32 mouse cellular contexts compared by ENCODE assay signal in genomic region chr11:36214589-36214988, GRCm38 (mm10).
"Had no signal": no experiment of that assay in that cellular context is flagged by ENCODE, and none has a peak within 500 bp of the region (broad histone marks: within the 10 kb centered on the region; RNA-seq: fewer than 3 reads in every experiment).

No protein-coding gene starts in this region.

- H3K27ac ChIP-seq: heart, adult 2 months; heart, embryonic 10.5 days; heart, embryonic 13.5 days; heart, embryonic 15.5 days; hindbrain, embryonic 10.5 days; hindbrain, embryonic 12.5 days; hindbrain, embryonic 15.5 days; intestine, embryonic 15.5 days; kidney, embryonic 15.5 days; kidney, postnatal 0 days; layer of hippocampus, adult 2 months; left cerebral cortex, adult 2 months had no signal

- DNase-seq: heart, adult 2 months; heart, postnatal 10 days; heart, postnatal 14 days; heart, postnatal 36 days; heart, postnatal 4 days; kidney, adult 11 months; kidney, adult 18-20 months; kidney, adult 2 months; kidney, adult 8-10 months; kidney, adult 9 months; kidney, postnatal 10 days; kidney, postnatal 14 days; kidney, postnatal 25 days; kidney, postnatal 36 days; kidney, postnatal 4 days; layer of hippocampus, adult 9-11 months; layer of hippocampus, postnatal 36 days had no signal

- H3K36me3 ChIP-seq: heart, embryonic 10.5 days; heart, embryonic 12.5 days; heart, embryonic 13.5 days; heart, embryonic 15.5 days; hindbrain, embryonic 10.5 days; hindbrain, embryonic 12.5 days; hindbrain, embryonic 15.5 days; intestine, embryonic 15.5 days; kidney, embryonic 15.5 days had no signal

- H3K4me2 ChIP-seq: heart, embryonic 12.5 days; heart, embryonic 13.5 days; heart, embryonic 15.5 days; hindbrain, embryonic 12.5 days; hindbrain, embryonic 15.5 days; intestine, embryonic 15.5 days; kidney, embryonic 15.5 days had no signal

- H3K4me1 ChIP-seq: heart, embryonic 10.5 days; heart, embryonic 12.5 days; heart, embryonic 13.5 days; heart, embryonic 15.5 days; hindbrain, embryonic 15.5 days; intestine, embryonic 15.5 days; kidney, embryonic 15.5 days had no signal

- H3K4me3 ChIP-seq: heart, adult 2 months; heart, embryonic 10.5 days; heart, embryonic 12.5 days; heart, embryonic 13.5 days; heart, embryonic 15.5 days; hindbrain, embryonic 10.5 days; hindbrain, embryonic 12.5 days; hindbrain, embryonic 15.5 days; intestine, embryonic 15.5 days; kidney, embryonic 15.5 days; layer of hippocampus, adult 2 months; left cerebral cortex, adult 2 months had no signal

- H3K27me3 ChIP-seq: heart, embryonic 12.5 days; heart, embryonic 13.5 days; heart, embryonic 15.5 days; hindbrain, embryonic 12.5 days; hindbrain, embryonic 15.5 days; intestine, embryonic 15.5 days; kidney, embryonic 15.5 days had no signal

- H3K9me3 ChIP-seq: heart, embryonic 10.5 days; heart, embryonic 12.5 days; heart, embryonic 13.5 days; heart, embryonic 15.5 days; hindbrain, embryonic 10.5 days; hindbrain, embryonic 12.5 days; hindbrain, embryonic 15.5 days; intestine, embryonic 15.5 days; kidney, embryonic 15.5 days had no signal

- H3K9ac ChIP-seq: heart, embryonic 12.5 days; heart, embryonic 13.5 days; heart, embryonic 15.5 days; hindbrain, embryonic 12.5 days; hindbrain, embryonic 15.5 days; intestine, embryonic 15.5 days; kidney, embryonic 15.5 days had no signal

- ATAC-seq: inflammation-experienced regulatory T-cells, adult 6 months; intestine, embryonic 15.5 days; intestine, embryonic 16.5 days; intestine, postnatal 0 days had no signal
